Mouse (Mus musculus): ENCODE data around the gene Rpl9-ps1. TPM values are rescaled to one million over a fixed set of nuclear protein-coding genes. Genes with fewer than 3 reads are reported as not detected.

Gene Rpl9-ps1
- polyA plus RNA-seq, 1 experiment from 2014 or later: not detected

- WGBS: 84% methylated on average over 8 of the region's 8 CpGs
- ATAC-seq (ENCODE audit: low FRiP score) (no peak), DNase-seq (ENCODE audit: low spot score, missing footprints) (no peak)
- H3K27ac ChIP-seq (ENCODE audit: low read depth, low read length): no peak overlapping the region
- no peaks in the 10 kb centered on the region for H3K4me1 ChIP-seq (ENCODE audit: control insufficient read depth, insufficient read depth, low read length)
- H3K4me3 ChIP-seq (ENCODE audit: low read depth, low read length): no peak overlapping the region
- H3K9me3 ChIP-seq (ENCODE audit: control insufficient read depth, low read length): no peaks in the 10 kb centered on the region
- H3K9ac ChIP-seq (ENCODE audit: low read length): no peak overlapping the region
- H3K4me2 ChIP-seq: no peak overlapping the region
- no peaks in the 10 kb centered on the region for H3K27me3 ChIP-seq (ENCODE audit: control insufficient read depth, insufficient read depth, low read length)
- H3K36me3 ChIP-seq (ENCODE audit: control insufficient read depth, insufficient read depth, low read length): no peaks in the 10 kb centered on the region
These were observed 9.2 kb upstream of the Rpl9-ps1 start for GRCm38 (mm10) chr11:83654606-83655005.

GRCm38 (mm10) chr11:83649305-83649841, 4.0 kb upstream of the Rpl9-ps1 start, which contains the start of gene Ccl3:
Gene Ccl3, minus strand, starts transcription at chr11:83649355.
- Histone ChIP-seq H3K4me3 (ENCODE audit: low read depth, low read length) (no peak within 1 kb of the TSS), H3K27me3 (ENCODE audit: control insufficient read depth, insufficient read depth, low read length) (no peaks in the 10 kb centered on the region), H3K9ac (ENCODE audit: low read length) (no peak within 1 kb of the TSS), H3K36me3 (ENCODE audit: control insufficient read depth, insufficient read depth, low read length) (no peaks in the 10 kb centered on the region), H3K4me2 (no peak within 1 kb of the TSS), H3K9me3 (ENCODE audit: control insufficient read depth, low read length) (no peaks in the 10 kb centered on the region), H3K4me1 (ENCODE audit: control insufficient read depth, insufficient read depth, low read length) (no peaks in the 10 kb centered on the region), H3K27ac (ENCODE audit: low read depth, low read length) (no peak within 1 kb of the TSS)
- ATAC-seq (ENCODE audit: low FRiP score) (no peak), DNase-seq (ENCODE audit: low spot score, missing footprints) (no peak)
- WGBS: 82% methylated on average over 8 of the region's 8 CpGs

DNA sequence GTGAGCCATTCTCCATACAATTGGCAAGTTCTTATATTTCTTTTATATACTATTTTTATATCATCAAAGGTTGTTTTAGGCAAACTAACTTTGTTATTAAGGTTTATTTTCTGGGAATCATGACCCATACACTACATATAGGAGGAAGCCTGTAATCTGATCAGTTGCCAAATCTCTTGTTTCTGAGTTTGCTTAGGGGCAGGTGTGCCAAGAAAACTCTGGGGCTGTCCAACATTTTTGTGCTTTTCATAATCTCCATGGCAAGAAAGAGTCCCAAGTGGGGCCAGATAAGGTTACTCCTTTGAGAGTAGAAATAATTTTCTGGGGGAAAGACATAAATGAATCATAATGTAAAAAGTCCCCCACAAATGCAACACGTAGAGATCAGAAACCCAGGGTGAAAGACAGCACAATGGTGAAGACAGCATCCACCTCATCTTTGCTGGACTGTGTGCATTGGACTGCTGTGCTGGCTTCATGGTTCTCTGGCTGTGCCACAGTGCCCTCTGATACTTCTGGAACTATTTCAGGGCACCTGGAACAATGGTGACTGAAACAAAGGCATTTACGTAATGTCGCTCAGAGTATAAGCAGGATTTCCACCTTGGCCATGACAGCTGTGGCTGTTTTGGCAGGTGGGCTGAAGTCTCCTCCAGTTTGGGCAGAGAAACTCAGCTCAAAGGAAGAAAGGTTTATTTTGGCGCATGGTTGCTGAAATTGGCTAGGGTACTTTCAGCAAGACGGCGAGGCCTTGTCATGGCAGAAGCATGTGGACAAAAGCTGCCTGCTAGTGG, 1.1 kb upstream of the Rpl9-ps1 start:
- no peaks in the 10 kb centered on the region for H3K4me1 ChIP-seq (ENCODE audit: control insufficient read depth, insufficient read depth, low read length)
- DNase-seq (ENCODE audit: low spot score, missing footprints): no peak

GRCm38 (mm10) chr11:83641216-83641615, 4.2 kb downstream of the Rpl9-ps1 start:
- Histone ChIP-seq H3K27ac (ENCODE audit: low read depth, low read length) (no peak overlapping the region), H3K4me3 (ENCODE audit: low read depth, low read length) (no peak overlapping the region), H3K36me3 (ENCODE audit: control insufficient read depth, insufficient read depth, low read length) (no peaks in the 10 kb centered on the region), H3K9ac (ENCODE audit: low read length) (no peak overlapping the region), H3K4me2 (no peak overlapping the region), H3K27me3 (ENCODE audit: control insufficient read depth, insufficient read depth, low read length) (no peaks in the 10 kb centered on the region), H3K4me1 (ENCODE audit: control insufficient read depth, insufficient read depth, low read length) (no peaks in the 10 kb centered on the region), H3K9me3 (ENCODE audit: control insufficient read depth, low read length) (no peaks in the 10 kb centered on the region)
- 87% methylated on average over 2 of the region's 2 CpGs for WGBS
- ATAC-seq (ENCODE audit: low FRiP score) (no peak), DNase-seq (ENCODE audit: low spot score, missing footprints) (no peak)

More for the DNA sequence above, 1.1 kb upstream of the Rpl9-ps1 start:
- Histone ChIP-seq H3K27me3 (ENCODE audit: control insufficient read depth, insufficient read depth, low read length) (no peaks in the 10 kb centered on the region), H3K36me3 (ENCODE audit: control insufficient read depth, insufficient read depth, low read length) (no peaks in the 10 kb centered on the region), H3K27ac (ENCODE audit: low read depth, low read length) (no peak overlapping the region), H3K9me3 (ENCODE audit: control insufficient read depth, low read length) (no peaks in the 10 kb centered on the region), H3K4me2 (no peak overlapping the region), H3K4me3 (ENCODE audit: low read depth, low read length) (no peak overlapping the region), H3K9ac (ENCODE audit: low read length) (no peak overlapping the region)
- 95% methylated on average over 6 of the region's 6 CpGs for WGBS
- no peak for ATAC-seq (ENCODE audit: low FRiP score)

DNA sequence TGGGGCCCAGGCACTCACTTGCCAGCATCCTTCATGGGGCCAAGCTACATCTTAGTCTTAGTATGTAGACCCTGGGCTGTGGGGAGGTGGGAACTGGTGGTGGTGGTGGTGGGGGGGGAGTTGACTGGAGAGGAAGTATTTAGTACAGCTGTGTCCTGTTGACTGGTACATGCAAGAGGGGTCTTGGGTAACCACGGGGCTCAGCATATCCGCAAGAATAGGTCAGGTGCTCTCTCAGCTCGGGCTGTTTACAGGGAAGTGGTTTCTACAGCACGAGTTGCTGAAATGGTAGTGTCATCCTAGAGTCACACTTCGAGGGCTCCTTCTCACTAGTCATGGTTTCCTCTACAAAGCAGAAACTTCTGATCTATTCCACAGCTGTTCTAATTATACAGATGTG, 5.3 kb downstream of the Rpl9-ps1 start:
- no peak overlapping the region for H3K9ac ChIP-seq (ENCODE audit: low read length)
- H3K27ac ChIP-seq (ENCODE audit: low read depth, low read length): no peak overlapping the region
- 83% methylated on average over 5 of the region's 5 CpGs for WGBS
- no peaks in the 10 kb centered on the region for H3K27me3 ChIP-seq (ENCODE audit: control insufficient read depth, insufficient read depth, low read length)
- no peak overlapping the region for H3K4me3 ChIP-seq (ENCODE audit: low read depth, low read length)
- no peaks in the 10 kb centered on the region for H3K9me3 ChIP-seq (ENCODE audit: control insufficient read depth, low read length)
- H3K4me2 ChIP-seq: no peak overlapping the region
- ATAC-seq (ENCODE audit: low FRiP score) (no peak), DNase-seq (ENCODE audit: low spot score, missing footprints) (no peak)
- H3K4me1 ChIP-seq (ENCODE audit: control insufficient read depth, insufficient read depth, low read length): no peaks in the 10 kb centered on the region
- H3K36me3 ChIP-seq (ENCODE audit: control insufficient read depth, insufficient read depth, low read length): no peaks in the 10 kb centered on the region

GRCm38 (mm10) chr11:83639533-83639932, 5.9 kb downstream of the Rpl9-ps1 start:
- ATAC-seq (ENCODE audit: low FRiP score) (no peak), DNase-seq (ENCODE audit: low spot score, missing footprints) (no peak)
- H3K9ac ChIP-seq (ENCODE audit: low read length): no peak overlapping the region
- no peaks in the 10 kb centered on the region for H3K9me3 ChIP-seq (ENCODE audit: control insufficient read depth, low read length)
- no peaks in the 10 kb centered on the region for H3K27me3 ChIP-seq (ENCODE audit: control insufficient read depth, insufficient read depth, low read length)
- no peak overlapping the region for H3K4me3 ChIP-seq (ENCODE audit: low read depth, low read length)
- 70% methylated on average over 3 of the region's 3 CpGs for WGBS
- no peak overlapping the region for H3K27ac ChIP-seq (ENCODE audit: low read depth, low read length)
- no peaks in the 10 kb centered on the region for H3K36me3 ChIP-seq (ENCODE audit: control insufficient read depth, insufficient read depth, low read length)
- H3K4me1 ChIP-seq (ENCODE audit: control insufficient read depth, insufficient read depth, low read length): no peaks in the 10 kb centered on the region
- no peak overlapping the region for H3K4me2 ChIP-seq

DNA sequence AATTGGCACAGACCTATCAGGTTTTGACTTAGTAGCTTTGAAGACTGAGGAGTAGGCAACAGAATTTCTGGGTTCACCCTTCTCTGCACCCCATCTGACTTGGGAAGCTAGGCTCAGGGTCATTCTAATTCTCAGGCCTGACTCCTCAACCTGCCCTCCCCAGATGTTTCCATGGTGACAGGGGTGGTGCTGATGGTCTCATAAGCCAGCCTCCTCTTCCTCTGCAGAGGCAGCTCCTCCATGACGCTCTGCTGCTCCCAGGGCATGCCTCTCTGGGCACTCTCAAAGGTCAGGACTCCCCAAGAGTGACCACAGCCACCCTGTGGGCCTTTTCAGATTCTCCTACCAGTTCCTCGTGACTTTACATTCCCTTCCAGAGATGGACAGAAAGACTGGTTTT, 6.5 kb downstream of the Rpl9-ps1 start:
- Histone ChIP-seq H3K9ac (ENCODE audit: low read length) (no peak overlapping the region), H3K27me3 (ENCODE audit: control insufficient read depth, insufficient read depth, low read length) (no peaks in the 10 kb centered on the region), H3K4me2 (no peak overlapping the region), H3K27ac (ENCODE audit: low read depth, low read length) (no peak overlapping the region), H3K36me3 (ENCODE audit: control insufficient read depth, insufficient read depth, low read length) (no peaks in the 10 kb centered on the region), H3K9me3 (ENCODE audit: control insufficient read depth, low read length) (no peaks in the 10 kb centered on the region), H3K4me1 (ENCODE audit: control insufficient read depth, insufficient read depth, low read length) (no peaks in the 10 kb centered on the region), H3K4me3 (ENCODE audit: low read depth, low read length) (no peak overlapping the region)
- no peak for DNase-seq (ENCODE audit: low spot score, missing footprints)
- WGBS: 32% methylated on average over 2 of the region's 2 CpGs
- ATAC-seq (ENCODE audit: low FRiP score): no peak

GRCm38 (mm10) chr11:83636742-83637235, 8.6 kb downstream of the Rpl9-ps1 start:
- Histone ChIP-seq H3K4me3 (ENCODE audit: low read depth, low read length) (no peak overlapping the region), H3K27ac (ENCODE audit: low read depth, low read length) (no peak overlapping the region), H3K9ac (ENCODE audit: low read length) (no peak overlapping the region), H3K36me3 (ENCODE audit: control insufficient read depth, insufficient read depth, low read length) (no peaks in the 10 kb centered on the region), H3K4me1 (ENCODE audit: control insufficient read depth, insufficient read depth, low read length) (no peaks in the 10 kb centered on the region), H3K4me2 (no peak overlapping the region), H3K9me3 (ENCODE audit: control insufficient read depth, low read length) (no peaks in the 10 kb centered on the region), H3K27me3 (ENCODE audit: control insufficient read depth, insufficient read depth, low read length) (no peaks in the 10 kb centered on the region)
- WGBS: 77% methylated on average over 1 of the region's 1 CpGs
- ATAC-seq (ENCODE audit: low FRiP score) (no peak), DNase-seq (ENCODE audit: low spot score, missing footprints) (no peak)

DNA sequence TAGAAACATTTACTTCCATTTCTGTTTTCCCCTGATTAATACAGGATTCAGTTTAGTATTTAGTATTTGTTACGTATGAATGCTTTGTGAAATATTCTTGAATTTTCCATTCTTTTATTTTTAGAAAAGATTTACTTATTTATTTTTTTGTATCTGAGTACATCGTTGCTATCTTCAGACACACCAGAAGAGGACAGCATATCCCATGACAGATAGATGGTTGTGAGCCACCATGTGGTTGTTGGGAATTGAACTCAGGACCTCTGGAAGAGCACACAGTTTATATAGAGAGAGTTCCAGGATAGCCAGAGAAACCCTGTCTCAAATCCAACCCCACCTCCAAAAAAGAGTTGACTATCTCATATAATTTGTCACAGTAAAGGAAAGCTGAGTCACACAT, 10.5 kb downstream of the Rpl9-ps1 start:
- no peaks in the 10 kb centered on the region for H3K4me1 ChIP-seq (ENCODE audit: control insufficient read depth, insufficient read depth, low read length)
- H3K9ac ChIP-seq (ENCODE audit: low read length): no peak overlapping the region
- no peak for DNase-seq (ENCODE audit: low spot score, missing footprints)

More for the DNA sequence above, 10.5 kb downstream of the Rpl9-ps1 start:
- no peak overlapping the region for H3K4me3 ChIP-seq (ENCODE audit: low read depth, low read length)
- H3K27ac ChIP-seq (ENCODE audit: low read depth, low read length): no peak overlapping the region
- no peak overlapping the region for H3K4me2 ChIP-seq
- no peaks in the 10 kb centered on the region for H3K36me3 ChIP-seq (ENCODE audit: control insufficient read depth, insufficient read depth, low read length)
- H3K27me3 ChIP-seq (ENCODE audit: control insufficient read depth, insufficient read depth, low read length): no peaks in the 10 kb centered on the region
- WGBS: 88% methylated on average over 2 of the region's 2 CpGs
- H3K9me3 ChIP-seq (ENCODE audit: control insufficient read depth, low read length): no peaks in the 10 kb centered on the region
- no peak for ATAC-seq (ENCODE audit: low FRiP score)

Measured in midbrain, embryonic 11.5 days (tissue).